Mouse (Mus musculus): ENCODE measurements at regions not wholly inside any gene's neighbourhood (a gene's known extent, or its start where the extent isn't known, plus 50 kb on each side); places are given as distances from the start of the nearest gene placed in this dataset.

- DNase-seq (ENCODE audit: low spot score in 2 of 2) = no peak
Measured at GRCm38 (mm10) chr4:114353058-114353457, 53.5 kb upstream of the Trabd2b start.

Data from spleen, postnatal 14 days (tissue).